Mouse (Mus musculus): ENCODE measurements around the gene Spem2.

DNA sequence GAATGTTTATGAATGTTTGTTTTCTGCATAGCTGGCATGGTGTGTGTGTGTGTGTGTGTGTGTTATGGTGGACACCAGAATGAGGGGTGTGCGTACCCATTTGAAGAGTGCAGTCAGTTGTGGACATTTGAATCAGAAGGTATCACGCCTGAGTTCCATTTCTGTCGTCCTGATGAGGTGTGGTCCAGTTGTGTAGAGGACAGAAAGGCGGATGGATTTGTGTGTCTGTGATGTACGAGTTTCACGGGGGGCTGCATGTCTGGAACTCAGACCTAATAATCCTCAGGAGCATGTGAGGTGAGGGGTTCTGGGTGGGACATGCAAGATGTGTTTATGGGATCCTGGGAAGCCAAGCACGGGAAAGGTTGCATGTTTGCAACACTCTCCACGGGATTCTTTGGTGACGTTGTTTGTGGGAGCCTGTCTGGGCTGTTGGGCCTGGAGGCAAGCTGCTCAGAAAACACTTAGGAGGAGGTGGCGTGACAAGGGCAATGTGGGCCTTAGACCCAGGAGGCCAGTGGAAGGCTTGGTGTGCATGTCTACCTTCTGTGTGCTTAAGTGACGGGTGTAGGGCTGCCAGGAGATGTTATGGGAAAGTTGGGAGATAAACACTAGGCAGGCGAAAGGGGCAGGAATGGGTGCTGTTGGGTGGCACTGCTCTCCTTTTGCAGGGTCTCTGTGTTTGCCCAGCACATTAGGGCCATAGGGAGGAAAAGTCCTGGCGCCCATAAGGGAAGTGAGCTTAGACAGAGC is 51.2 kb downstream of the Spem2 start:
- TF ChIP-seq EP300 (IDR thresholded peaks at IDR 0.05; ENCODE audit: low read depth) = no peak
- TF ChIP-seq CTCF (IDR thresholded peaks at IDR 0.05; ENCODE audit: low read depth) = no peak
